ENCODE assay signal across 22 mouse cellular contexts in genomic region chr5:45121751-45122280, GRCm38 (mm10).
DNase-seq lines count a peak whose midpoint lies in the region; ATAC-seq lines count a peak whose summit lies in the region.
"Had no signal": no experiment of that assay in that cellular context is flagged by ENCODE, and none has a peak within 500 bp of the region (broad histone marks: within the 10 kb centered on the region; RNA-seq: fewer than 3 reads in every experiment).

No protein-coding gene starts in this region.

- 62% methylated on average over 2 of the region's 2 CpGs for WGBS in limb, embryonic 13.5 days
- 71% methylated on average over 2 of the region's 2 CpGs for WGBS in limb, embryonic 10.5 days
- 47% methylated on average over 2 of the region's 2 CpGs for WGBS in embryonic facial prominence, embryonic 12.5 days
- 88% methylated on average over 2 of the region's 2 CpGs for WGBS in forebrain, embryonic 16.5 days
- WGBS in hindbrain, embryonic 12.5 days, result 73% methylated on average over 2 of the region's 2 CpGs

- no peak for DNase-seq in limb, embryonic 10.5 days (ENCODE audit: low spot score)
- peak; percentile 57 for DNase-seq in embryo, embryonic 11 days
- peak; percentile 62 for DNase-seq in mesoderm, embryonic 11.5 days (ENCODE audit: low read depth, low spot score)
- no peak for DNase-seq in adrenal gland, adult 2 months
- DNase-seq: adrenal gland, postnatal 10 days; cerebellum, adult 11-12 months; cerebellum, adult 9-10 months; cerebellum, postnatal 25 days; forebrain, postnatal 0 days; gastrocnemius, postnatal 14 days; kidney, adult 8-10 months had no signal

- H3K4me2 ChIP-seq in limb, embryonic 13.5 days (replicated peaks), result no peak overlapping the region
- no peak overlapping the region for H3K4me2 ChIP-seq in embryonic facial prominence, embryonic 12.5 days (replicated peaks)
- no peak overlapping the region for H3K4me2 ChIP-seq in forebrain, embryonic 16.5 days (ENCODE audit: low read length)
- H3K4me2 ChIP-seq in hindbrain, embryonic 12.5 days (replicated peaks), result no peak overlapping the region
- H3K4me2 ChIP-seq: forebrain, embryonic 12.5 days; heart, embryonic 12.5 days; hindbrain, embryonic 15.5 days had no signal

- no peak overlapping the region for H3K9ac ChIP-seq in limb, embryonic 13.5 days
- no peak overlapping the region for H3K9ac ChIP-seq in embryonic facial prominence, embryonic 12.5 days
- H3K9ac ChIP-seq in forebrain, embryonic 16.5 days (replicated peaks; ENCODE audit: low read depth, low read length), result no peak overlapping the region
- H3K9ac ChIP-seq in hindbrain, embryonic 12.5 days, result no peak overlapping the region
- H3K9ac ChIP-seq: forebrain, embryonic 12.5 days; forebrain, postnatal 0 days; heart, embryonic 12.5 days; hindbrain, embryonic 15.5 days had no signal

- no peaks in the 10 kb centered on the region for H3K27me3 ChIP-seq in limb, embryonic 13.5 days
- H3K27me3 ChIP-seq in limb, embryonic 10.5 days (ENCODE audit: low read depth, poor library complexity, severe bottlenecking), result no peaks in the 10 kb centered on the region
- H3K27me3 ChIP-seq in embryonic facial prominence, embryonic 12.5 days, result no peaks in the 10 kb centered on the region
- H3K27me3 ChIP-seq in forebrain, embryonic 16.5 days (replicated peaks; ENCODE audit: control insufficient read depth, insufficient read depth, low read length), result no peaks in the 10 kb centered on the region
- H3K27me3 ChIP-seq in hindbrain, embryonic 12.5 days, result no peaks in the 10 kb centered on the region
- H3K27me3 ChIP-seq: forebrain, embryonic 12.5 days; heart, embryonic 12.5 days; hindbrain, embryonic 15.5 days had no signal

- peak; percentile 73; the same call in 1 of the 2 replicates for ATAC-seq in limb, embryonic 13.5 days (ENCODE audit: low FRiP score, low read depth)
- ATAC-seq in embryonic facial prominence, embryonic 12.5 days (ENCODE audit: insufficient number of reproducible peaks, insufficient read depth, low FRiP score, low TSS enrichment), result no peak
- ATAC-seq in forebrain, embryonic 16.5 days, result no peak
- ATAC-seq in hindbrain, embryonic 12.5 days (ENCODE audit: low FRiP score), result no peak
- ATAC-seq: CD4-positive, CD25-positive, alpha-beta regulatory T cell, adult 4 months; forebrain, postnatal 0 days; intestine, postnatal 0 days had no signal

- no peaks in the 10 kb centered on the region for H3K9me3 ChIP-seq in limb, embryonic 13.5 days
- H3K9me3 ChIP-seq in limb, embryonic 10.5 days (replicated peaks), result no peaks in the 10 kb centered on the region
- H3K9me3 ChIP-seq in embryonic facial prominence, embryonic 12.5 days, result no peaks in the 10 kb centered on the region
- no peaks in the 10 kb centered on the region for H3K9me3 ChIP-seq in forebrain, embryonic 16.5 days (ENCODE audit: control insufficient read depth, low read length)
- H3K9me3 ChIP-seq in hindbrain, embryonic 12.5 days (replicated peaks), result no peaks in the 10 kb centered on the region
- H3K9me3 ChIP-seq: forebrain, embryonic 12.5 days; G1E; heart, embryonic 12.5 days; hindbrain, embryonic 10.5 days; hindbrain, embryonic 15.5 days had no signal

- no peaks in the 10 kb centered on the region for H3K36me3 ChIP-seq in limb, embryonic 13.5 days
- no peaks in the 10 kb centered on the region for H3K36me3 ChIP-seq in limb, embryonic 10.5 days
- H3K36me3 ChIP-seq in embryonic facial prominence, embryonic 12.5 days, result no peaks in the 10 kb centered on the region
- no peaks in the 10 kb centered on the region for H3K36me3 ChIP-seq in forebrain, embryonic 16.5 days (ENCODE audit: control insufficient read depth, insufficient read depth)
- no peaks in the 10 kb centered on the region for H3K36me3 ChIP-seq in hindbrain, embryonic 12.5 days
- H3K36me3 ChIP-seq: forebrain, embryonic 12.5 days; G1E; heart, embryonic 12.5 days; hindbrain, embryonic 10.5 days; hindbrain, embryonic 15.5 days had no signal

- no peak overlapping the region for H3K27ac ChIP-seq in limb, embryonic 13.5 days
- H3K27ac ChIP-seq in limb, embryonic 10.5 days, result no peak overlapping the region
- 0 out of 2 replicates have a peak overlapping the region, but pooled peaks have one; percentile 12 for H3K27ac ChIP-seq in embryonic facial prominence, embryonic 12.5 days
- no peak overlapping the region for H3K27ac ChIP-seq in forebrain, embryonic 16.5 days (ENCODE audit: low read length)
- H3K27ac ChIP-seq in hindbrain, embryonic 12.5 days, result no peak overlapping the region
- H3K27ac ChIP-seq: forebrain, embryonic 12.5 days; hindbrain, embryonic 10.5 days; hindbrain, embryonic 15.5 days had no signal

- no peaks in the 10 kb centered on the region for H3K4me1 ChIP-seq in limb, embryonic 13.5 days
- peaks cover 19% of the 10 kb centered on the region for H3K4me1 ChIP-seq in limb, embryonic 10.5 days
- 0 out of 2 replicates have a peak, but pooled peaks cover 6% of the 10 kb centered on the region for H3K4me1 ChIP-seq in embryonic facial prominence, embryonic 12.5 days
- H3K4me1 ChIP-seq in forebrain, embryonic 16.5 days (replicated peaks; ENCODE audit: control insufficient read depth, insufficient read depth, low read length), result no peaks in the 10 kb centered on the region
- H3K4me1 ChIP-seq in hindbrain, embryonic 12.5 days, result no peaks in the 10 kb centered on the region
- H3K4me1 ChIP-seq: forebrain, embryonic 12.5 days; heart, embryonic 12.5 days; hindbrain, embryonic 10.5 days; hindbrain, embryonic 15.5 days had no signal

- H3K4me3 ChIP-seq in limb, embryonic 13.5 days, result no peak overlapping the region
- no peak overlapping the region for H3K4me3 ChIP-seq in limb, embryonic 10.5 days
- no peak overlapping the region for H3K4me3 ChIP-seq in embryonic facial prominence, embryonic 12.5 days
- no peak overlapping the region for H3K4me3 ChIP-seq in forebrain, embryonic 16.5 days (replicated peaks; ENCODE audit: low read length)
- no peak overlapping the region for H3K4me3 ChIP-seq in hindbrain, embryonic 12.5 days
- H3K4me3 ChIP-seq: forebrain, embryonic 12.5 days; heart, embryonic 12.5 days; hindbrain, embryonic 10.5 days; hindbrain, embryonic 15.5 days had no signal

Comparison
In these comparisons a context has a peak if more than half of its experiments do, and no peak if none do; other contexts are left out.
1. DNase-seq: peak in embryo, embryonic 11 days (single experiment) and mesoderm, embryonic 11.5 days (single experiment); none in limb, embryonic 10.5 days (single experiment) and adrenal gland, adult 2 months (single experiment).